Mouse (Mus musculus): ENCODE results near the gene Npc2. TPM values are rescaled to one million over a fixed set of nuclear protein-coding genes. Genes with fewer than 3 reads are reported as not detected.

Gene Npc2
- total RNA-seq, 2 experiments from 2014 or later: 190 to 281 TPM

GRCm38 (mm10) chr12:84743496-84743895 is 29.5 kb downstream of the Npc2 start:
- ATAC-seq (ENCODE audit: poor library complexity, severe bottlenecking): no peak

- no peak for ATAC-seq (ENCODE audit: poor library complexity, severe bottlenecking)
These were observed 39.6 kb downstream of the Npc2 start for GRCm38 (mm10) chr12:84733366-84733765.

GRCm38 (mm10) chr12:84728421-84728820 is 44.5 kb downstream of the Npc2 start:
- ATAC-seq (ENCODE audit: poor library complexity, severe bottlenecking): no peak

GRCm38 (mm10) chr12:84727434-84727833 is 45.5 kb downstream of the Npc2 start:
- no peak for ATAC-seq (ENCODE audit: poor library complexity, severe bottlenecking)

- ATAC-seq (ENCODE audit: poor library complexity, severe bottlenecking): no peak
These were observed 46.0 kb downstream of the Npc2 start for GRCm38 (mm10) chr12:84726986-84727385.

- no peak for ATAC-seq (ENCODE audit: poor library complexity, severe bottlenecking)
These were observed 46.6 kb downstream of the Npc2 start for GRCm38 (mm10) chr12:84726391-84726790.

GRCm38 (mm10) chr12:84718462-84719244 is 54.3 kb downstream of the Npc2 start:
- no peak for ATAC-seq (ENCODE audit: poor library complexity, severe bottlenecking)

GRCm38 (mm10) chr12:84714578-84714977 is 58.4 kb downstream of the Npc2 start:
- no peak for ATAC-seq (ENCODE audit: poor library complexity, severe bottlenecking)

GRCm38 (mm10) chr12:84709842-84710439 is 63.0 kb downstream of the Npc2 start:
- ATAC-seq (ENCODE audit: poor library complexity, severe bottlenecking): no peak

GRCm38 (mm10) chr12:84707804-84708203 is 65.1 kb downstream of the Npc2 start:
- no peak for ATAC-seq (ENCODE audit: poor library complexity, severe bottlenecking)

GRCm38 (mm10) chr12:84706886-84707285 is 66.1 kb downstream of the Npc2 start:
- ATAC-seq (ENCODE audit: poor library complexity, severe bottlenecking): no peak

Other genes starting within 250 kb of the Npc2 start
- not detected in 2 replicates for gene Vsx2, start 203.4 kb downstream of the Npc2 start, total RNA-seq (2015)
- not detected in 2 replicates for gene Vsx2, start 203.4 kb downstream of the Npc2 start, total RNA-seq (2017)
- 3.1 and 4.7 TPM in 2 replicates for gene Abcd4, start 155.7 kb downstream of the Npc2 start, total RNA-seq (2015)
- 4.5 TPM in 2 replicates for gene Abcd4, start 155.7 kb downstream of the Npc2 start, total RNA-seq (2017)
- not detected in 2 replicates for gene Vrtn, start 132.1 kb downstream of the Npc2 start, total RNA-seq (2015)
- not detected in 2 replicates for gene Vrtn, start 132.1 kb downstream of the Npc2 start, total RNA-seq (2017)
- gene Syndig1l, start 74.3 kb downstream of the Npc2 start, total RNA-seq (2015): not detected in 2 replicates
- gene Syndig1l, start 74.3 kb downstream of the Npc2 start, total RNA-seq (2017): not detected in 2 replicates
- 88.9 and 93.6 TPM in 2 replicates for gene Isca2, start 99 bp upstream of the Npc2 start, total RNA-seq (2015)
- gene Isca2, start 99 bp upstream of the Npc2 start, total RNA-seq (2017): 43.9 and 45.8 TPM in 2 replicates
- gene Ltbp2, start 103.4 kb upstream of the Npc2 start, total RNA-seq (2015): 0.11 TPM in 1 of 2 replicates, not detected in the other
- gene Ltbp2, start 103.4 kb upstream of the Npc2 start, total RNA-seq (2017): under 0.01 TPM in 1 of 2 replicates, not detected in the other
- 98.7 and 109 TPM in 2 replicates for gene Fcf1, start 197.7 kb upstream of the Npc2 start, total RNA-seq (2015)
- gene Fcf1, start 197.7 kb upstream of the Npc2 start, total RNA-seq (2017): 88.8 and 107 TPM in 2 replicates
- gene Arel1, start 197.7 kb upstream of the Npc2 start, total RNA-seq (2015): 22.0 and 24.6 TPM in 2 replicates
- 34.3 and 34.4 TPM in 2 replicates for gene Arel1, start 197.7 kb upstream of the Npc2 start, total RNA-seq (2017)
- 40.5 and 44.3 TPM in 2 replicates for gene Ylpm1, start 223.2 kb upstream of the Npc2 start, total RNA-seq (2015)
- 31.0 and 35.2 TPM in 2 replicates for gene Ylpm1, start 223.2 kb upstream of the Npc2 start, total RNA-seq (2017)

Measured in megakaryocyte, adult 5-6 weeks (primary cell).